Mouse (Mus musculus) ovary, postnatal 10 days (tissue): ENCODE results near the gene Snd1.

Source experiments
- DNase-seq: peaks from one replicate; pipeline ENCODE4 v3.0.0; 2022; ENCODE audit warnings: low spot score

The Snd1 gene

GRCm38 (mm10) chr6:28706108-28706975 lies 231.4 kb downstream of the Snd1 start:
- no peak for DNase-seq

- no peak for DNase-seq
Observed at GRCm38 (mm10) chr6:28706976-28707592, 232.1 kb downstream of the Snd1 start.

GRCm38 (mm10) chr6:28710035-28710434 lies 235.1 kb downstream of the Snd1 start:
- no peak for DNase-seq

- DNase-seq = no peak
Observed at GRCm38 (mm10) chr6:28717203-28717844, 242.4 kb downstream of the Snd1 start.

GRCm38 (mm10) chr6:28717845-28718237 lies 242.9 kb downstream of the Snd1 start:
- no peak for DNase-seq

GRCm38 (mm10) chr6:28720391-28721171 lies 245.6 kb downstream of the Snd1 start:
- no peak for DNase-seq

GRCm38 (mm10) chr6:28723059-28723458 lies 248.1 kb downstream of the Snd1 start:
- no peak for DNase-seq

- DNase-seq = no peak
Observed at GRCm38 (mm10) chr6:28724776-28725175, 249.8 kb downstream of the Snd1 start.

GRCm38 (mm10) chr6:28729236-28729635 lies 254.3 kb downstream of the Snd1 start:
- DNase-seq = no peak

GRCm38 (mm10) chr6:28729649-28730048 lies 254.7 kb downstream of the Snd1 start:
- DNase-seq = no peak

- DNase-seq = no peak
Observed at GRCm38 (mm10) chr6:28731246-28731645, 256.3 kb downstream of the Snd1 start.

- no peak for DNase-seq
Observed at GRCm38 (mm10) chr6:28733884-28734647, 259.1 kb downstream of the Snd1 start.

- DNase-seq = no peak
Observed at GRCm38 (mm10) chr6:28735116-28735515, 260.2 kb downstream of the Snd1 start.

GRCm38 (mm10) chr6:28736665-28737064 lies 261.7 kb downstream of the Snd1 start:
- DNase-seq = no peak

- no peak for DNase-seq
Observed at GRCm38 (mm10) chr6:28737601-28738000, 262.7 kb downstream of the Snd1 start.

- no peak for DNase-seq
Observed at GRCm38 (mm10) chr6:28743586-28743985, 268.6 kb downstream of the Snd1 start.

- no peak for DNase-seq
Observed at GRCm38 (mm10) chr6:28745864-28746263, 270.9 kb downstream of the Snd1 start.

GRCm38 (mm10) chr6:28747025-28747424 lies 272.1 kb downstream of the Snd1 start:
- no peak for DNase-seq

- DNase-seq = no peak
Observed at GRCm38 (mm10) chr6:28747931-28748670, 273.2 kb downstream of the Snd1 start.

GRCm38 (mm10) chr6:28749224-28749623 lies 274.3 kb downstream of the Snd1 start:
- no peak for DNase-seq

- DNase-seq = no peak
Observed at GRCm38 (mm10) chr6:28751186-28751585, 276.2 kb downstream of the Snd1 start.
